Mouse (Mus musculus): ENCODE measurements at regions not wholly inside any gene's neighbourhood (a gene's known extent, or its start where the extent isn't known, plus 50 kb on each side); places are given as distances from the start of the nearest gene placed in this dataset.

DNA sequence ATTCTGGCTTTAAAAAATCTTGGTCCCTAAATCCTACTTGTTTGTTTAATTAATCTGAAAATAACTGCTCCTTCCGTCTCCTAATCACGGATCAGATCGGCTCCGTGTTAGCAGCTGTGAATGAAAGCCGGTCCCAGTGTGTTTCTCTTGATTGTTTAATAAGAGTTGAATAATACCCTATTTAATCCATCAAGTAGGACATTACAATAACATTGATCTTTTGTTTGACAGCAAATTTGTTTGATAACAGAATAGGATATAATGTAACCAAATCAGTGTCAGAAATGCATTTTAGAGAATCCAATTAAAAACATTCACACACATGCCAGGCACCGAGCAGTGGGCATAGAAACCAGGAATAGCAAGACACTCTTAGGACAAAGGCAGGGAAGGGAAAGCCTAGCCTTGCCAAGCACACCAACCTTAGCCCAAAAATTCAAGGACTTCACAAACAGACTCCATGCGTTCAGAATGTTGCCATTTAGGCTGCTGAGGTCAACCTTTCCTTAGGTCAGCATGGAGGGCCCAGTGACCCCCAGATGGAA lies 332.5 kb upstream of the Meis1 start:
- no peak for DNase-seq

DNA sequence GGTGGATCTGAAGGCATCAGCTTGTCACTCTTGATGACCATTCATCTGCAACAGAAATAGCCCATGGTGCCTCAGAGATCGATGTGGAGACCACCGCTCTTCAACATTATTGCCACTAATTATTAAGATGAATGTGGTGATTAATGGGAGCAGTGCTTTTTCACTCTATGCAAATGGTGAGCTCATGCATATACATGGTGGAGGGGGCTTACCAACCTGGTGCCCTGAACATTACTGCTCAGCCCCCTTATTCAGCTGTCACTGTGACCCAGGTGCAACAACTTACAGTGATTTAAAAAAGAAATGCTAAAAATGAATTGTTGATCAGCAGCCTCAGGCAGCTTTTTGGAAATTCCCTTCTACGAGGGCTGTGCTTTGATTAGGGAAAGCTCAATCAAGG lies 334.9 kb upstream of the Meis1 start:
- no peak for DNase-seq

GRCm38 (mm10) chr11:19355179-19355578 lies 336.4 kb upstream of the Meis1 start:
- DNase-seq, result no peak

GRCm38 (mm10) chr11:19356151-19356550 lies 337.4 kb upstream of the Meis1 start:
- no peak for DNase-seq

- no peak for DNase-seq
Measured at GRCm38 (mm10) chr11:19369152-19369551, 350.4 kb upstream of the Meis1 start.

GRCm38 (mm10) chr11:19373476-19373875 lies 354.7 kb upstream of the Meis1 start:
- no peak for DNase-seq

GRCm38 (mm10) chr11:19380935-19381334 lies 362.1 kb upstream of the Meis1 start:
- DNase-seq, result no peak

DNA sequence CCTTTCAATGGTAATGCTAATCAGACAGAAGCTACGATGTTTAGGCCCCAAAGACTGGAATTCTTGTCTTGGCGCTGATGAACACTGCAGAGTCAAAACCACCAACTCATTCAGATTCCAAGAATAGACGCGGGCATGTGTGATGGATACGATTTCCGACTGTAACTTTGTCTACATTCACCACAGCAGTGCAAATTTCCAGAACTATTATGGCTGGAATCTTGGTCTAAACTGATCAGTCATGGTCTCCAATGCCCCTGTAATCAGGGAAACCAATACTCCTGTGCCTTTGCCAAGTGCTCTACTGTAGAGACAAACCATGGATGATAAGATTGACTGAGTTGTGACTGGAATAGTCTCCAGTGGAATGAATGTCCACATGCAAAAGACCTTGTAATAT lies 370.4 kb upstream of the Meis1 start:
- DNase-seq, result no peak

GRCm38 (mm10) chr11:19392190-19392589 lies 373.4 kb upstream of the Meis1 start:
- DNase-seq, result no peak

DNA sequence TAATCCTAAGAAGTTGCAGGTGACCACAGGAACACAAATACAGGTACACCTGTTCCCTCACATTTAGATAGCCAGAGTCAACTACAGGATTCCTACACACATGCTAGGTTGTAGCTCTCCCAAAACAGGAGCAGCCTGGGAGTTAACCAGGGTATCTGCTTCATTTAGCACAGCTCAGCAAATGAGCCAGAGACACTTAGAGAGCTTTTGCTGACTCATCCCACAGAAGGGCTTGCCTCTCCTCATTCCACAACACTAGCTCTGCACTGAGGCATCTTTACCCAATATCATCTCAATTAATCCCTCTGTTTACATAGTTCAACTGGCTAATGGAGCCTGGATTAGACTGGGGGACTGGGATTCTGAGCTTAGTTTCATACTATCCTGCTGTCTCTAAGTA lies 375.6 kb upstream of the Meis1 start:
- no peak for DNase-seq

- no peak for DNase-seq
Measured at GRCm38 (mm10) chr11:19400396-19400795, 381.6 kb upstream of the Meis1 start.

DNA sequence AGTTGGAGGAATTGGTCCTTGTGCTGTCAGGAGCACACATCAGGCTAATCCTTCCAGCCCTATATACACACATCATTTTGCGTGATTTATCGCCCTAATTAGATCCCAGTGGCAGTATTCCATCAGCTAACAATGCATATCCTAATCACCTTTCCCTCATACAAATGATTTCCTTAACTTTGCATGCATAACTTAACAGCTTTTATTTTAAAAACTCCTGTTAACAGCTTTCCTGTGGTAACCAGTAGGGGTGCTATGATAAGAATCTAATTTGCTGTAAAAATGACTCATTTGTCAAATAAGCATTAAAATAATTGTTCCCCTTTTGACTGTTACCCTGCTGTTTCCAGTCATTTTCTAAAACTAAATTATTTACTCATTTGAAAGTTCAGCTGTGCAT lies 401.4 kb upstream of the Meis1 start:
- no peak for DNase-seq

GRCm38 (mm10) chr11:19423268-19423667 lies 404.5 kb upstream of the Meis1 start:
- no peak for DNase-seq

- DNase-seq, result no peak
Measured at GRCm38 (mm10) chr11:19423841-19424815, 405.3 kb upstream of the Meis1 start.

DNA sequence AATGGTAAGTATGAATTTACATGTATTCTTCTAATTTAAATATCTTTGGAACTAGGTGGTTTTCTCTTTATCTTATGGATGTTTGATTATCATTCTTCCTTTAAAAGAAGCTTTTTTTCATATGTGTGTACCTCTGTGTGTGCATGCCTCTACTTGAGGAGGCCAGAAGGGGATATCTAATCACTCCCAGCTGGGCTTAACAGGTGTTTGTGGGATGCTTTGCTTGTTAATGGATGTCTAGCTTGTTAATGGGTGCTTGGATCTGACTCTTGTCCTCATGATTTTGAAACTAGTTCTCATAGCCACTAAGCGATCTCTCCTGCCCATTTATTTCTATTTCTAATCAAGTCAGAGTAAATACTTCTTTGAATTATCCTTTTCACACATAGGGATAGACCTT lies 408.8 kb upstream of the Meis1 start:
- DNase-seq, result no peak

GRCm38 (mm10) chr11:19433680-19434619 lies 415.2 kb upstream of the Meis1 start:
- no peak for DNase-seq

- no peak for DNase-seq
Measured at GRCm38 (mm10) chr11:19438385-19438784, 419.6 kb upstream of the Meis1 start.

GRCm38 (mm10) chr11:19441936-19442335 lies 423.2 kb upstream of the Meis1 start:
- no peak for DNase-seq

- DNase-seq, result no peak
Measured at GRCm38 (mm10) chr11:19455391-19456290, 436.9 kb upstream of the Meis1 start.

GRCm38 (mm10) chr11:19456577-19456976 lies 437.8 kb upstream of the Meis1 start:
- no peak for DNase-seq

DNA sequence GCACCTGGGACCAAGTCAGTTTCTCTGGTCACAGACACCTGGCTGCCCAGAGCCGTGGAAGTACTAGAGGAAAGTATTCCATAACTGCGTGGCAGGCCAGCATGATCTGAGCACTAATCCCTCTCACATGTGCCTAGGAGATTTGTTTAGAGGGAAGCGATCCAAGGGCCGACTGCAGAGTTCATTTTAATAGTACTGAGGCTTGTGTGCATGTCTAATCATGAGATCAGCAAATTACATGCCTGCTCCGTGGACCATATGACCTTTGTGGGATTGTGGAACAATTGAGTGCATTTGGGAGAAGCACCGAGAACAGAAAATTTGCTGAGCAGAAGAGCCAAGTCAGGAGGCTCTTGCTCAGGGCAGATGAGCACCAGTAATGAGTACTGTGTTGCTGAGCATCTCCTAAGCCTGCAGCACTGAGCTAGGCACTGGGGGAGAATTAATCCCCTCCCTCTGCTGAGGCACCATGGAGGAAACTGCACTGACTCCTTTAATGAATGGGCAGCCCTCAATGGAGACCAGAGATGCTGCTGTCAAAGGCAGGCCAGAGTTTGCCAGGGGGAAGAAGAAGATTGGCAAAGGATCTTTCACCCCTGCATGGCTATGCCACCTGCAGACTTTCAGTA lies 445.1 kb upstream of the Meis1 start:
- DNase-seq, result no peak

Data from adrenal gland, postnatal 25 days (tissue).